Comparison of ENCODE assay signal across 8 mouse cellular contexts in the genomic region with DNA sequence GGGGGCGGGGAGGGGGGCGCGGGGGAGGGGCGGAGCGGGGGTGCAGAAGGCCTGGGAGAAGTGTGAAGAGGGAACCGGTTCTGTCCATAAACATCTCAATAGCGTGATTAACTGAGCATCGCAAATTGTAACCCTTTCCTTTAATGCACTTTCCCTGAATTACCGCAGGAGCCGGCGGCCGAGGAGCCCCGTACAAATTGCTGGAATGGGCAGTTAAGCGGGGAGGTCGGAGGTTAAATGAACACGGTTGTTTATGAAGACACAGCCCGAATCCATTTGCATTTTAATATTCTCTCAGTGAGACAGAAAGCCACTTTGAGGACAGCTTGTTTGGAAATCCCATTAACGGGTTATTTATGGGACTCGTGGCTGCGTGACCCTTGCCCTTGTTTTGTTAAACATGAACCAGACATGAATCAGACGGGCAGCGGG.
DNase-seq lines count a peak whose midpoint lies in the region; ATAC-seq and TF ChIP-seq lines count a peak whose summit lies in the region.

No protein-coding gene starts in this region.

- no peak for TF ChIP-seq POLR2A in brain, embryonic 14.5 days (IDR thresholded peaks at IDR 0.05; ENCODE audit: borderline replicate concordance, extremely low read depth, insufficient read depth, insufficient read length, poor library complexity, severe bottlenecking)
- no peak for TF ChIP-seq POLR2A in kidney, adult 2 months (IDR thresholded peaks at IDR 0.05; ENCODE audit: low read depth, low read length)

- ATAC-seq in embryonic facial prominence, embryonic 13.5 days (ENCODE audit: insufficient number of reproducible peaks, insufficient read depth, low FRiP score, low TSS enrichment, low read depth): no peak

- peak; percentile 75 for DNase-seq in brain, embryonic 14.5 days (ENCODE audit: low read depth)
- peak; percentile 82 for DNase-seq in kidney, adult 2 months
- peak; percentile 1 for DNase-seq in lung, postnatal 25 days (ENCODE audit: low spot score)
- DNase-seq in left cerebral cortex, adult 18-20 months (ENCODE audit: low spot score in 2 of 2): no peak
- DNase-seq in thymus, postnatal 36 days: no peak
- DNase-seq in ovary, postnatal 14 days (ENCODE audit: low spot score): no peak
- DNase-seq in ovary, postnatal 10 days (ENCODE audit: low spot score): no peak

- H3K27me3 ChIP-seq in embryonic facial prominence, embryonic 13.5 days: peaks cover 57% of the 10 kb centered on the region
- H3K27me3 ChIP-seq in kidney, adult 2 months (replicated peaks; ENCODE audit: control insufficient read depth, insufficient read depth, low read length): no peaks in the 10 kb centered on the region

- 2% methylated on average over 20 of the region's 22 CpGs for WGBS in embryonic facial prominence, embryonic 13.5 days
- WGBS in kidney, adult 2 months: 4% methylated on average over 19 of the region's 22 CpGs

- H3K9ac ChIP-seq in embryonic facial prominence, embryonic 13.5 days: no peak overlapping the region

- peak overlapping the region; percentile 25 for H3K4me3 ChIP-seq in embryonic facial prominence, embryonic 13.5 days
- no peak overlapping the region for H3K4me3 ChIP-seq in kidney, adult 2 months (ENCODE audit: insufficient read depth, low read depth, low read length)

- no peaks in the 10 kb centered on the region for H3K9me3 ChIP-seq in embryonic facial prominence, embryonic 13.5 days

- peak overlapping the region; percentile 48 for H3K4me2 ChIP-seq in embryonic facial prominence, embryonic 13.5 days

- peaks cover 12% of the 10 kb centered on the region for H3K4me1 ChIP-seq in embryonic facial prominence, embryonic 13.5 days
- no peaks in the 10 kb centered on the region for H3K4me1 ChIP-seq in kidney, adult 2 months (ENCODE audit: control insufficient read depth, insufficient read depth, low read length)

- no peaks in the 10 kb centered on the region for H3K36me3 ChIP-seq in embryonic facial prominence, embryonic 13.5 days
- no peaks in the 10 kb centered on the region for H3K36me3 ChIP-seq in kidney, adult 2 months (ENCODE audit: control insufficient read depth, insufficient read depth, low read length)

- TF ChIP-seq CTCF in brain, embryonic 14.5 days (IDR thresholded peaks at IDR 0.05; ENCODE audit: borderline replicate concordance, extremely low read depth, insufficient read depth, insufficient read length): no peak
- TF ChIP-seq CTCF in kidney, adult 2 months (conservative IDR thresholded peaks at IDR 0.05; ENCODE audit: insufficient read depth, insufficient read length, low read depth, low read length): no peak

- no peak overlapping the region for H3K27ac ChIP-seq in embryonic facial prominence, embryonic 13.5 days
- H3K27ac ChIP-seq in kidney, adult 2 months (ENCODE audit: insufficient read depth, low read depth, low read length): no peak overlapping the region

Comparison
In these comparisons a context has a peak if more than half of its experiments do, and no peak if none do; other contexts are left out.
1. DNase-seq: peak in brain, embryonic 14.5 days (single experiment), kidney, adult 2 months (single experiment) and lung, postnatal 25 days (single experiment); none in left cerebral cortex, adult 18-20 months (0 of 2), thymus, postnatal 36 days (0 of 2), ovary, postnatal 14 days (single experiment) and ovary, postnatal 10 days (single experiment).